Mouse (Mus musculus): ENCODE data around the gene Sptan1.
"Not testable (repeated sequence)": the region's sequence is repeated elsewhere in the genome, so short reads cannot be mapped to it uniquely, and the experiment has no call there.

Gene Sptan1

GRCm38 (mm10) chr2:30009101-30009500 lies 43.7 kb downstream of the Sptan1 start:
- DNase-seq (ENCODE audit: low read depth), result no peak

- DNase-seq (ENCODE audit: low read depth), result peak; percentile 12
Measured at GRCm38 (mm10) chr2:30010840-30011281, 45.5 kb downstream of the Sptan1 start.

GRCm38 (mm10) chr2:30014326-30014966 lies 49.1 kb downstream of the Sptan1 start:
- peak; percentile 22 for DNase-seq (ENCODE audit: low read depth)

GRCm38 (mm10) chr2:30025454-30025853 lies 60.1 kb downstream of the Sptan1 start:
- no peak for DNase-seq (ENCODE audit: low read depth)

- DNase-seq (ENCODE audit: low read depth), result no peak
Measured at GRCm38 (mm10) chr2:30026997-30027396, 61.6 kb downstream of the Sptan1 start.

- DNase-seq (ENCODE audit: low read depth), result peak; percentile 15
Measured at GRCm38 (mm10) chr2:30032244-30032846, 67.0 kb downstream of the Sptan1 start.

GRCm38 (mm10) chr2:30032957-30033356 lies 67.6 kb downstream of the Sptan1 start:
- no peak for DNase-seq (ENCODE audit: low read depth)

GRCm38 (mm10) chr2:30037762-30038161 lies 72.4 kb downstream of the Sptan1 start:
- no peak for DNase-seq (ENCODE audit: low read depth)

GRCm38 (mm10) chr2:30038370-30038769 lies 73.0 kb downstream of the Sptan1 start:
- no peak for DNase-seq (ENCODE audit: low read depth)

- DNase-seq (ENCODE audit: low read depth), result no peak
Measured at GRCm38 (mm10) chr2:30039687-30040086, 74.3 kb downstream of the Sptan1 start.

- DNase-seq (ENCODE audit: low read depth), result peak; percentile 93
Measured at GRCm38 (mm10) chr2:30042445-30042844, 77.1 kb downstream of the Sptan1 start.

GRCm38 (mm10) chr2:30044550-30044949 lies 79.2 kb downstream of the Sptan1 start:
- no peak for DNase-seq (ENCODE audit: low read depth)

- DNase-seq (ENCODE audit: low read depth), result no peak
Measured at GRCm38 (mm10) chr2:30047127-30047526, 81.8 kb downstream of the Sptan1 start.

GRCm38 (mm10) chr2:30048101-30048501 lies 82.7 kb downstream of the Sptan1 start:
- no peak for DNase-seq (ENCODE audit: low read depth)

- DNase-seq (ENCODE audit: low read depth), result peak; percentile 99
Measured at GRCm38 (mm10) chr2:30048699-30049388, 83.5 kb downstream of the Sptan1 start, which contains the start of gene Wdr34. Wdr34 (minus strand) TSS chr2:30048881.

- DNase-seq (ENCODE audit: low read depth), result no peak
Measured at GRCm38 (mm10) chr2:30049831-30050230, 84.5 kb downstream of the Sptan1 start.

- DNase-seq (ENCODE audit: low read depth), result no peak
Measured at GRCm38 (mm10) chr2:30051992-30052761, 86.8 kb downstream of the Sptan1 start.

- DNase-seq (ENCODE audit: low read depth), result not testable (repeated sequence)
Measured at GRCm38 (mm10) chr2:30055310-30055709, 90.0 kb downstream of the Sptan1 start.

GRCm38 (mm10) chr2:30056736-30057135 lies 91.4 kb downstream of the Sptan1 start:
- no peak for DNase-seq (ENCODE audit: low read depth)

- DNase-seq (ENCODE audit: low read depth), result peak; percentile 49
Measured at GRCm38 (mm10) chr2:30057223-30057904, 92.0 kb downstream of the Sptan1 start, which contains the start of gene Set. Set (plus strand) TSS chr2:30057378.

GRCm38 (mm10) chr2:30058418-30058817 lies 93.1 kb downstream of the Sptan1 start:
- DNase-seq (ENCODE audit: low read depth), result no peak
